Mouse (Mus musculus) gastrocnemius, postnatal 25 days (tissue): ENCODE measurements at regions not wholly inside any gene's neighbourhood (a gene's known extent, or its start where the extent isn't known, plus 50 kb on each side); places are given as distances from the start of the nearest gene placed in this dataset.
"Not testable (repeated sequence)": the region's sequence is repeated elsewhere in the genome, so short reads cannot be mapped to it uniquely, and the experiment has no call there.

Experiments used
- DNase-seq: peaks from one replicate; pipeline ENCODE4 v3.0.0; 2022

- no peak for DNase-seq
Measured at GRCm38 (mm10) chr2:171588158-171588557, 455.1 kb downstream of the Cbln4 start.

GRCm38 (mm10) chr2:171587635-171588034 is 455.6 kb downstream of the Cbln4 start:
- no peak for DNase-seq

- no peak for DNase-seq
Measured at GRCm38 (mm10) chr2:171586853-171587220, 456.4 kb downstream of the Cbln4 start.

GRCm38 (mm10) chr2:171586217-171586852 is 456.9 kb downstream of the Cbln4 start:
- no peak for DNase-seq

- no peak for DNase-seq
Measured at GRCm38 (mm10) chr2:171574360-171574759, 468.9 kb downstream of the Cbln4 start.

GRCm38 (mm10) chr2:171562656-171563055 is 480.6 kb downstream of the Cbln4 start:
- no peak for DNase-seq

- DNase-seq, result not testable (repeated sequence)
Measured at GRCm38 (mm10) chr2:171542768-171543167, 500.5 kb downstream of the Cbln4 start.

GRCm38 (mm10) chr2:171514876-171515275 is 528.4 kb downstream of the Cbln4 start:
- DNase-seq, result no peak

GRCm38 (mm10) chr2:171496620-171497019 is 546.6 kb downstream of the Cbln4 start:
- no peak for DNase-seq

GRCm38 (mm10) chr2:171493741-171494140 is 549.5 kb downstream of the Cbln4 start:
- no peak for DNase-seq

- DNase-seq, result no peak
Measured at GRCm38 (mm10) chr2:171487284-171487683, 556.0 kb downstream of the Cbln4 start.

- DNase-seq, result no peak
Measured at GRCm38 (mm10) chr2:171453241-171453640, 590.0 kb downstream of the Cbln4 start.

GRCm38 (mm10) chr2:171406057-171406456 is 637.2 kb downstream of the Cbln4 start:
- DNase-seq, result no peak

GRCm38 (mm10) chr2:171388936-171389335 is 654.3 kb downstream of the Cbln4 start:
- no peak for DNase-seq

- DNase-seq, result no peak
Measured at GRCm38 (mm10) chr2:171373457-171373856, 641.9 kb downstream of the Dok5 start.

GRCm38 (mm10) chr2:171373016-171373415 is 641.4 kb downstream of the Dok5 start:
- no peak for DNase-seq

- no peak for DNase-seq
Measured at GRCm38 (mm10) chr2:171371751-171372150, 640.1 kb downstream of the Dok5 start.

GRCm38 (mm10) chr2:171365553-171365952 is 633.9 kb downstream of the Dok5 start:
- no peak for DNase-seq

- DNase-seq, result no peak
Measured at GRCm38 (mm10) chr2:171364621-171365020, 633.0 kb downstream of the Dok5 start.

GRCm38 (mm10) chr2:171363381-171363780 is 631.8 kb downstream of the Dok5 start:
- no peak for DNase-seq

- no peak for DNase-seq
Measured at GRCm38 (mm10) chr2:171358071-171358760, 626.6 kb downstream of the Dok5 start.

GRCm38 (mm10) chr2:171348156-171348555 is 616.5 kb downstream of the Dok5 start:
- no peak for DNase-seq

GRCm38 (mm10) chr2:171333816-171334757 is 602.5 kb downstream of the Dok5 start:
- DNase-seq, result no peak
